Mouse (Mus musculus) kidney, adult 8-10 months (tissue): ENCODE results near the gene Pced1b.
"Not testable (repeated sequence)": the region's sequence is repeated elsewhere in the genome, so short reads cannot be mapped to it uniquely, and the experiment has no call there.

Experiments
- DNase-seq, 2 experiments: peaks; one replicate each; pipeline ENCODE4 v3.0.0; 2022

The Pced1b gene

DNA sequence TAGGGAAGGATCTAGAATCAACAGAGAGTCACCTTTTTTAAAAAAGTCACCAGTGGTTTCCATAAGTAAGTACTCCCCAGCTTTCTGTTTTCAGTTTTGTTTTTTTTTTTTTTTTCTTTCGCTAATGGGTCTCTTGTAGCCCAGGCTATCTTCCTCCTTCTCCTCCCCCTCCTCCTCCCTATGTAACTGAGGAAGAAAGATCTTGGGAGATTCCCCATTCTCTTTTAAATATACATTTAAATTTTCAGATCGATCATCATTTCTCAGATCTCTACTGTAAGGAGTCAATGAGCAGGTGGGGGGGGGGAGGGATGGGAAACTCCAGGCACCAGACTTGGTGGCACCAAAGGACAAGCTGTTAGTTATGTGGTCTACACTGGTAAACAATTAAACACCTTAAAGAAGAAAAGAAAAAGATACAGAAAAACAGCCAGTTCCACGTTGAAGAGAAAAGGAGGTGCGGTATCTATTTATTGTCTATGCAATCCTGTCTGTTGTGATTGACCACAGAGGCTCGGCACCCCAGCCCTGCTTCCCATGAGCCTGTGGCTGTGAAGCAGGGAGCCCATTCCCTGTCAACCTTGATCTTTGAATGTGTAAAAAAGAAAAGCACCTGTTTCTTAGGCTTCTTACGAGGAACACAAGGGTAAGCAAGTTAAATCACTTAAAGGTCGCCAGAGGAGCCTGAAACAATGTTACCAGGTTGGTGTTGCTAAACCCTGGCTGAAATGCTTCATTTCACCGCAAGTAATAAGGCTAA, 127.4 kb downstream of the Pced1b start:
- DNase-seq: no peak

GRCm38 (mm10) chr15:97374845-97375720, 128.2 kb downstream of the Pced1b start:
- DNase-seq: no peak

DNA sequence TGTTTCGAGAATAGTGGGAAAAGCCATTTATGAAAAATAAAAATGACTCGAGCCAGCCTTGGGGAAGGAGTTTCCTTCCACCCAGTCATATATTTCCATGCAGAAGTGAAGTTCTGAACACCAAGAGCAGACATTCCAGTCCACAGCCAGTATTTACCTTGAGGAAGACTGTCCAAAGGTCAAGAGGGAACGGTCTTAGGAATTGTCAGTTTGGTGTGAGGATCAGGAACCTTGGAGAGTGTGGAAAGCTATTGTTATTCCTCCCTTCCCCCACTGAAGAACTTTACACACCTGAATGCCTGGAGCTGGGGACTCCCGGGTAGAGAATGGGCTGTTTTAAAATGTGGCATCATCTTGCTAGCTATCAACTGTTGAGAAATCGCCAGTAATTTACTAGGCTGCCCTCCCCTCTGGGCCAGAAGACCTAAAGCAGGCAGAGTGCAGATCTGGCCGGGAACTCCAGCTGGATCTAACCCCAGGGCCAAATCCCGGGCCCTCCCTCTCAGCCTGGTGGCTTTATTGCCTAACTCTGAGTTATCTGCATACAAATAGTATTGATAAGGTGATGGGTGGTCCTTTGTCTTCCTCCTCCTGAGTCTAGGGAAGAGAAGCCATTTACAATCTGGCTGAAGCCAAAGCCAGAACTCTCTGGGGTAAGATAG, 129.3 kb downstream of the Pced1b start:
- DNase-seq: no peak

DNA sequence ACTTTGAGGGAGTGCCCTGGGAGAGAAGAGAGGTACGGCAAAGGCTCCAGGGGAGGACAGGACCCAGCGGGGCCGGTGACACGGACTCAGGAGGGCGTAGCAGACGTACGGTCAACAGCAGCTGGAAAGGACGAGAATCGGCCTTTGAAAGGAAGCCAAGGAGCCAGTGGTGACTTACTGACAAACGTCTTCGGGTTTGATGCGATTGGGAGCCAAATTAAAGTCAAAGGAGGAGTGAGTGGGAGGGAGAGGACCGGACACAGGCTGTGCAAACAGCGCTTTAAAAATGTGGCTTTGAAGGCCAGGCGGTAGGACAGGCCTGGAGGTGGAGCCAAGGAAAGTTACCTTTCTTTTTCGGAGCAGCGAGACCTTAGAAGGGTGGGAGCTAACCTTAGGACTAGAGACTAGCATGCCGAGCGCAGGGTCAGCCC, 129.9 kb downstream of the Pced1b start:
- DNase-seq: no peak

DNA sequence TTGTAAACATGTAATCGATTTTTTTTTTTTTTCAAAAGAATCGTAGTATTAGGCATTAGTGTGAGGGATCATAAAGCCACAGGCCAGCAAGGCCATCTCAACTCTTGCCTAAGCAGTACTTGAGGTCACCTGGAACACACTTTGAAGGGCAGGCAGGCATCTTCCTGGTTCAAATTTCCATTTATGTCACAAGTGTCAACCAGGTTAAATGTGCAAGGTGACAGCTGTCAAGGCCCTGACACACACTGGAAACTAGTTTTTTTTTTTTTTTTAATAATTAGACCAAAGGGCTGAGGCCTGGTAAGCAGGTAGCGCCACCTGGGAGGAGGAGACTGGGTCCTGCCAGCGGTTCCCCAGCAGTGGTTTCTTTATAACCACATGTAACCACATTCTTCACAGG, 131.2 kb downstream of the Pced1b start:
- DNase-seq: no peak

DNA sequence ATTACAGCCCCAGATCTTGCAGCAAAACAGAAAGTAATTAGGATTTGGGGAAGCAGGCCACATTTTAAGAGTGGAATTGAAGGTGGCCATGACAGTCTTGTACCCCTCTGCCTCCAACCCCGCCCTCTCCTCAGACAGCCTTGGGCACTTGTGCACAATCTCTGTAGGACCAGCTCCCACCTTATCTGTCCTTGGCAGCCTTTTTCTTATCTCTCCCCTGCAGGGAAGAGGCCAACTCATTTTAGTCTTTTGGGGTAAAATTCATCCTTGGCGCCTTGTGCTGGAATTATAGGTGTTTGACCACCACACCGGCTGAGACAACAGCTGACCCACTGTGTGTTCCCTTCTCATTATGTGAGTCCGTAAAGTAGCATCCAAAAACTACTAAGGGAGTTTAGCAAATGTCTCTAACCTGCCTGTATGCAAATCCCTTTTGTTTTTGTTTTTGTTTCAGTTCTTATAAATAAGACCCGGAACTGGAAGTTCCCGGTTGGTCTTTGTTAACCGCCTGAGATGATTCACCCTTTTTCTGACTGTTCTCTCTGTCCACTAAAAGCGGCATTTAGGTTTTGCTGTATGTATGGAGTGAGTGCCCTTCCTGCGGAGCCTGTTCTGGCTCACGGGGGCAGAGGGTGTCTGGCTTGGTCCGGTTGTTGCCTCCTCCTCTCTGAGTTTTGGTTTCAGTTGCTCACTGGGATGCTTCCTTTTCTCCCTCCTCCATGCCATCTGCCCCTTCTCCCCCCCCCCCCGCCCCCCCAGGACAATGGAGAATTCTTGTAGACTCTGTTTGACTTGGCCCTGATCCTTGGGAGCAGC, 132.8 kb downstream of the Pced1b start:
- DNase-seq: no peak

- no peak for DNase-seq
Observed at GRCm38 (mm10) chr15:97382567-97382966, 135.7 kb downstream of the Pced1b start.

DNA sequence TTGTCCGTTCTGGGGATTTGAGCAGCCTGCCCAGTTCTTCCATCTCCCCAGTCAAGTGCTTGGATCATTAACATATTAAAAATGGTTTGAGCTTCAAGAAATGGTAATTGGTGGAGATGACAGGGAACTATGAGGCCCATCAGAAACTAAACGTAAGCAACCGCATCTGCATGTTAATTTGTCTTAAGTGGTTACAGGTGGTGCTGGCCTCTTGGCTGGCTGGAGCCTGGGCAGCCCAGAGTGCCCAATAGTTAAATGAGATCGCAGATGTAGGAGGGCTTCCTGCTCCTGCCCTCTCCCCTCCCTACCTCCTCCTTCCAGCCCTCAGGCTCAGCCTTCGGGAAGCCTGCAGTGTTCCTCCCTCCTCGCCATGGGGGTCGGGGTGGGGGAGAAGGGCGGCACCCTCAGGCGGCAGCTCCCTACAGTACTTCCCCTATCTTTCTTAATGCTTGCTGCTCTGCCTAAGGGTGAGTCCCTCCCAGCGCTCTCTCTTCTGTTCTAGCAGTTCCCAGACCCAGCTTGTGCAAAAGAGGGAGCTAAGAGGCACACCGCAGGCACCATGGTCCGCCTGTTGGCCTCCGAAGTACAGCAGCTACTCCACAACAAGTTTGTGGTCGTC, 136.7 kb downstream of the Pced1b start:
- DNase-seq: no peak

DNA sequence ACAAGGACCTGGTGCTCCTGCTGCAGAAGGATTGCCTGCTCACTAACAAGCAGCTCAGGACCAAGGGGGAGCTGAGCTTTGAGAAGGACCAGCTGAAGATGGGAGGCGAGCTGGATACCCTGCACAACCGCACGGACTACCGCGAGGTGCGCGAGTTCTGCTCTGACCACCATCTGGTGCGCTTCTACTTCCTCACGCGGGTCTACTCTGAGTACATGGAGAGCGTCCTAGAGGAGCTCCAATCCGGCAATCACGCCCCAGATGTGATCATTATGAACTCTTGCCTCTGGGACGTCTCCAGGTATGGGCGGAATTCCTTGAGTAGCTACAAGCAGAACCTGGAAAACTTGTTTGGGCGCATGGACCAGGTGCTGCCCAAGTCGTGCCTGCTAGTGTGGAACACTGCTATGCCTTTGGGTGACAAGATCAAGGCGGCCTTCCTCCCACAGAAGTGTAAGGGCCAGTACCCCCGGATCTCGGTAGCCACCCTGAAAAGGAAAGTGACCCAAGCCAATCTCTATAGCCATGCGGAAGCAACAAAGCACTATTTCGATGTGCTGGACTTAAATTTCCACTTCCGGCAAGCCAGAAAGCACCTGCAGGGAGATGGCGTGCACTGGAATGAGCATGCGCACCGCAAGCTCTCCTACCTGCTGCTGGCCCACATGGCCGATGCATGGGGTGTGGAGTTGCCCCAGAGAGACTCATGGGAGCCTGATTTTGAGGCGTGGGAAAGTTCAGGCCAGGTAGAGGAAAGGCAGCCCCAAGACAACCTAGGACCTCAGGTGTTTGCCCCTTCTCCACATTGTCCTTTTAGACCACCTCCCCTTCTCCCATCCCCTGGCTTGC, 137.5 kb downstream of the Pced1b start:
- DNase-seq: no peak

DNA sequence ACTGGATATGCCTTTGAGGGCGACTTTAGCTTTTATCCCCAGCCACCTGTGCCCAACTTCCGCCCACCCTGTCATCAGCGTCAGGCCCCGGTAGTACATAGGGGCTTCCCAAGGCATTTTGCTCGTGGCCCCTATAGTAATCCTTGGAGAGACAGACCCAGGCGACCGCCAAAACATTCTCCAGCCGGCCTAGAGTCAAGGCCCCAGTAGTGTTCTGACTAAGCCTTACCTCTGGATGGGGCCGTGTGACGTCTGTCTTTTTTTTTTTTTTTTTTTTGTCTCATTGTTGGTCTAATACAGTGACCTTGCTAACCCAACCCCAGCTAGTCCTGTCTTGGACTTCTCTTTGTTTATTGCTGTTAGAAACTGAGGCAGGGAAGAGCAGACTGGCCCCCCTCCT, 138.3 kb downstream of the Pced1b start:
- DNase-seq: not testable (repeated sequence)

DNA sequence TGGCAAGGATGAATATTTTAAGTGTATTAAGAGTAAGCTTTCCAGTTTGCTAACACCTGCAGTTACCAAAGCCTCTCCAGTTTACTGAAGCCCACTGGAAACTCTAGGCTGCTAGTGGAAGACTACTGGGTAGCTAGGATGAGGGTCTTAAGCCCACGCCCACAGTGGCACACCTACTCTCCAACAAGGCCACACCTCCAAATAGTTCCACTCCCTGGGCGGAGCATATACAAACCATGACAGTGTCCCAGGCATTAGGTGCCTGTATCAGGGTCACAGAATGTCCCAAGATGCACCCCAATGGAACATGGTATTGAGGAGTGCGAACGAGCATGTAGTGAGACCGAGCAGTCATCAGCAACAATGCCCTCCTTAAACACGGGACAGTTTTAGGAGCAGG, 140.9 kb downstream of the Pced1b start:
- DNase-seq: no peak

- no peak for DNase-seq
Observed at GRCm38 (mm10) chr15:97389577-97389976, 142.7 kb downstream of the Pced1b start.

DNA sequence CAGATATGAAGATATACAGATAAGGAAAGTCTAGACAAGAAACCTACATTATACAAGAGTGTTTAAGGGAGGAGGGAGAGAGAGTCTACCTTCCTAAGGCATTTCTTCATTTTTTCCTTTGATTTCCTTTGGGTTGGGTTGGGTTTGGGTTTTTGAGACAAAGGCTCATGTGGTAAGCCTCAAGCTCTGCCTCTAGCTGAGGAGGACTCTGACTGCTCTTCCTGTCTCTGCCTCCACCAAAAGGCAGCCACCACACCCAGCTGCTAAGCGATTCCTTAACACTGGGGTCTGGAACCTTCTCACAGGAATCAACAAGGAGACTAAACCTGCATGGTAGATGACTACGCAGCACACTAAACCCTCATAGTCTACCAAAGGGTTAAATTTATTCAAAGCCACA, 143.9 kb downstream of the Pced1b start:
- no peak for DNase-seq

- DNase-seq: no peak
Observed at GRCm38 (mm10) chr15:97391436-97391835, 144.5 kb downstream of the Pced1b start.

DNA sequence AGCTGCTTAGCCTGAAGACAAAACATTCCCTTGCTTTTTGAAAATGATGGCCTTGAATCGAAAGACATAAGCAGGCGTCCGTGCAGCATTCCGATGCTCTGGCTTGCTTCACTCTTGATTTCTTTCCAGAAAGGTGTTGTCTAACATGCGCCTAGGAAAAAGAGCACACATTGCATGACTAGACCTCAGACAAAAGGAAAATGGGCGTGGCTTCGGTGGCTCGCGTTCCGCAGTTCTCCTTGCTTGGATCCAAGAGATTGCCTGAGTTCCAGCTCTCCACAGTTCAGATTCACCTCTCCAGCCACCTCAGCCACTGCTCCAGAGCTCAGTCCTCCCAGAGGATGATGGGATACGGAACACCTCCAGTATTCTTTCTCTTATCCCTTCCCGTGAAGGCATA, 147.7 kb downstream of the Pced1b start:
- DNase-seq: no peak

GRCm38 (mm10) chr15:97396586-97397299, 149.8 kb downstream of the Pced1b start:
- DNase-seq: no peak

GRCm38 (mm10) chr15:97397793-97398192, 150.9 kb downstream of the Pced1b start:
- no peak for DNase-seq

GRCm38 (mm10) chr15:97400866-97401265, 154.0 kb downstream of the Pced1b start:
- DNase-seq: no peak

DNA sequence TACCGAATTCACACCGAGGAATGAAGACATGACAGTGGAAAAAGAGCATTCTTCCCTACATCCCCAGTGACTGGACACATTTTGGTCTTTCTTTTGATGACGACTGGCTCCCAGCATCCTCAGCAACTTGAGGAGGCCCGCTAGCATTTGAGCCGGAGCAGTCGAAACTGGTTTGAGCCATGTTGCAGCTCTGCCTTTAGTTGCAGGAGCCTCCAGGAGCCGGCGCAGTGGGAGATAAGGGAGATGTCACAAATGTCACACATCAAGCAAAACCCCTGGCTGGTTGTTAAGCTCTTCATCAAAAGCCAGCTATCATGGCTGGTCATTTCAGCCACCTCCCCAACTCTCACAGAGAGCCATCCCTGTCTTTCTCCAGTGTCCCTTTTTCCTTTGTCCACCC, 157.6 kb downstream of the Pced1b start:
- no peak for DNase-seq

DNA sequence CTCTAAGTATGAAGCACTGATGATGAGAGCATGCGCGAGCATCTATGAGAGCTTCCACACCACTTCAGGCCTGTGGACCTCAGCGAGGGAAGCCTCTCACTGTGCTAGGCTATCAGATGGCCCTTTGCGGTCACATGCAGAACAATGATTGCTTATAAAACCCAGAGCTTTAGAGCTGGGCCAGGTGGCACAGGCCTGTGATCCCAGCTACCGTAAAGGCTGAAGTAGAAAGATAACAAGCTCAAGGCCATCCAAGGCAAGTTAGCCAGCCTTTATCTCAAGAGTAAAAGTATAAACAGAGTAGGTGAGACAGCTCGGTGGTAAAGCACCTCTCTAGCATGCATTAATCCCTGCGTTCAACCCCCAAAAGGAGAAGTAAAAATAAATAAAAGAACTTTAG, 158.1 kb downstream of the Pced1b start:
- no peak for DNase-seq

DNA sequence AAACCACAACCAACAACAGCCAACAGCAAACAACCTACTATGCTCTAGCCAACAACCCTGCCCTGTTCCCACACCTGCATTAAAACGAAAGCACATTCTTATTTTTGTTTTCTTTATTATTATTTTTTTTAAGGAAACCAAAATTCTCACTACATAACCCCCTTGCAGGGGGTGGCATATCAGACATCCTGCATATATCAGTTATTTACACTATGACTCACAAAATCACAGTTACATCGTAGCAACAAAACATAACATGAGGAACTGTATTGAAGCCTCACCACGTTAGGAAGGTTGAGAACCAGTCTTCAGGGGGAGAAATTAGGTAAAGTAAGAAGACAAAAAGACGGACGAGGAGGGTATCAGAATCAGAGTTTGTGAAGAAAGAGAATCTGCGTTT, 159.2 kb downstream of the Pced1b start:
- no peak for DNase-seq
